Mouse (Mus musculus): ENCODE measurements around the gene Tpo. TPM values are rescaled to one million over a fixed set of nuclear protein-coding genes. Genes with fewer than 3 reads are reported as not detected.

The Tpo gene
- polyA plus RNA-seq, 1 experiment from 2014 or later: not detected

GRCm38 (mm10) chr12:30062118-30062505 lies 70.3 kb downstream of the Tpo start:
- no peaks in the 10 kb centered on the region for H3K4me1 ChIP-seq
- H3K27me3 ChIP-seq (ENCODE audit: low read depth, poor library complexity, severe bottlenecking): no peaks in the 10 kb centered on the region
- DNase-seq (ENCODE audit: low spot score): no peak
- no peak overlapping the region for H3K27ac ChIP-seq (replicated peaks)
- no peaks in the 10 kb centered on the region for H3K9me3 ChIP-seq (replicated peaks)
- WGBS: 37% methylated on average over 6 of the region's 6 CpGs
- no peak overlapping the region for H3K4me3 ChIP-seq
- no peaks in the 10 kb centered on the region for H3K36me3 ChIP-seq

GRCm38 (mm10) chr12:30061503-30062117 lies 70.8 kb downstream of the Tpo start:
- no peak for DNase-seq (ENCODE audit: low spot score)
- H3K4me3 ChIP-seq: no peak overlapping the region
- H3K9me3 ChIP-seq (replicated peaks): no peaks in the 10 kb centered on the region
- H3K36me3 ChIP-seq: no peaks in the 10 kb centered on the region
- H3K4me1 ChIP-seq: no peaks in the 10 kb centered on the region
- H3K27ac ChIP-seq (replicated peaks): no peak overlapping the region
- H3K27me3 ChIP-seq (ENCODE audit: low read depth, poor library complexity, severe bottlenecking): no peaks in the 10 kb centered on the region
- WGBS: 25% methylated on average over 1 of the region's 1 CpGs

GRCm38 (mm10) chr12:30058044-30058443 lies 74.4 kb downstream of the Tpo start:
- no peak overlapping the region for H3K4me3 ChIP-seq
- H3K27ac ChIP-seq (replicated peaks): no peak overlapping the region
- no peaks in the 10 kb centered on the region for H3K36me3 ChIP-seq
- DNase-seq (ENCODE audit: low spot score): no peak
- H3K27me3 ChIP-seq (ENCODE audit: low read depth, poor library complexity, severe bottlenecking): no peaks in the 10 kb centered on the region
- WGBS: 73% methylated on average over 6 of the region's 6 CpGs
- no peaks in the 10 kb centered on the region for H3K4me1 ChIP-seq
- no peaks in the 10 kb centered on the region for H3K9me3 ChIP-seq (replicated peaks)

GRCm38 (mm10) chr12:30054761-30055540 lies 77.5 kb downstream of the Tpo start:
- H3K4me3 ChIP-seq: no peak overlapping the region
- no peak overlapping the region for H3K27ac ChIP-seq (replicated peaks)
- no peaks in the 10 kb centered on the region for H3K27me3 ChIP-seq (ENCODE audit: low read depth, poor library complexity, severe bottlenecking)
- no peaks in the 10 kb centered on the region for H3K4me1 ChIP-seq
- H3K36me3 ChIP-seq: no peaks in the 10 kb centered on the region
- 90% methylated on average over 11 of the region's 11 CpGs for WGBS
- no peak for DNase-seq (ENCODE audit: low spot score)
- no peaks in the 10 kb centered on the region for H3K9me3 ChIP-seq (replicated peaks)

GRCm38 (mm10) chr12:30050235-30050634 lies 82.2 kb downstream of the Tpo start:
- no peaks in the 10 kb centered on the region for H3K36me3 ChIP-seq
- H3K4me1 ChIP-seq: no peaks in the 10 kb centered on the region
- no peak overlapping the region for H3K4me3 ChIP-seq
- H3K27ac ChIP-seq (replicated peaks): no peak overlapping the region
- DNase-seq (ENCODE audit: low spot score): peak; percentile 51
- H3K27me3 ChIP-seq (ENCODE audit: low read depth, poor library complexity, severe bottlenecking): no peaks in the 10 kb centered on the region
- no peaks in the 10 kb centered on the region for H3K9me3 ChIP-seq (replicated peaks)
- 18% methylated on average over 4 of the region's 4 CpGs for WGBS

- Histone ChIP-seq H3K9me3 (replicated peaks) (no peaks in the 10 kb centered on the region), H3K36me3 (no peaks in the 10 kb centered on the region), H3K4me1 (no peaks in the 10 kb centered on the region), H3K27me3 (ENCODE audit: low read depth, poor library complexity, severe bottlenecking) (no peaks in the 10 kb centered on the region), H3K27ac (replicated peaks) (no peak overlapping the region), H3K4me3 (no peak overlapping the region)
- no peak for DNase-seq (ENCODE audit: low spot score)
- 85% methylated on average over 9 of the region's 9 CpGs for WGBS
These were observed 82.6 kb downstream of the Tpo start for GRCm38 (mm10) chr12:30049818-30050217.

GRCm38 (mm10) chr12:30048848-30049247 lies 83.6 kb downstream of the Tpo start:
- DNase-seq (ENCODE audit: low spot score): no peak
- Histone ChIP-seq H3K4me1 (no peaks in the 10 kb centered on the region), H3K9me3 (replicated peaks) (no peaks in the 10 kb centered on the region), H3K4me3 (no peak overlapping the region), H3K27ac (replicated peaks) (no peak overlapping the region), H3K27me3 (ENCODE audit: low read depth, poor library complexity, severe bottlenecking) (no peaks in the 10 kb centered on the region), H3K36me3 (no peaks in the 10 kb centered on the region)
- WGBS: 82% methylated on average over 6 of the region's 6 CpGs

GRCm38 (mm10) chr12:30040150-30040549 lies 92.3 kb downstream of the Tpo start:
- H3K9me3 ChIP-seq (replicated peaks): no peaks in the 10 kb centered on the region
- peaks cover 30% of the 10 kb centered on the region for H3K4me1 ChIP-seq
- 27% methylated on average over 4 of the region's 4 CpGs for WGBS
- peak; percentile 54 for DNase-seq (ENCODE audit: low spot score)
- no peaks in the 10 kb centered on the region for H3K27me3 ChIP-seq (ENCODE audit: low read depth, poor library complexity, severe bottlenecking)
- H3K27ac ChIP-seq (replicated peaks): no peak overlapping the region
- no peaks in the 10 kb centered on the region for H3K36me3 ChIP-seq
- H3K4me3 ChIP-seq: no peak overlapping the region

GRCm38 (mm10) chr12:30039565-30039964 lies 92.9 kb downstream of the Tpo start:
- peak; percentile 25 for DNase-seq (ENCODE audit: low spot score)
- no peaks in the 10 kb centered on the region for H3K36me3 ChIP-seq
- no peaks in the 10 kb centered on the region for H3K9me3 ChIP-seq (replicated peaks)
- no peak overlapping the region for H3K4me3 ChIP-seq
- H3K4me1 ChIP-seq: peaks cover 30% of the 10 kb centered on the region
- no peaks in the 10 kb centered on the region for H3K27me3 ChIP-seq (ENCODE audit: low read depth, poor library complexity, severe bottlenecking)
- H3K27ac ChIP-seq (replicated peaks): no peak overlapping the region
- WGBS: 43% methylated on average over 4 of the region's 4 CpGs

GRCm38 (mm10) chr12:30036569-30037055 lies 95.8 kb downstream of the Tpo start:
- H3K27ac ChIP-seq (replicated peaks): peak overlapping the region; percentile 81
- no peaks in the 10 kb centered on the region for H3K27me3 ChIP-seq (ENCODE audit: low read depth, poor library complexity, severe bottlenecking)
- H3K9me3 ChIP-seq (replicated peaks): no peaks in the 10 kb centered on the region
- H3K4me1 ChIP-seq: peaks cover 24% of the 10 kb centered on the region
- no peak overlapping the region for H3K4me3 ChIP-seq
- no peaks in the 10 kb centered on the region for H3K36me3 ChIP-seq
- peak; percentile 30 for DNase-seq (ENCODE audit: low spot score)
- 62% methylated on average over 4 of the region's 4 CpGs for WGBS

- no peak overlapping the region for H3K4me3 ChIP-seq
- H3K9me3 ChIP-seq (replicated peaks): no peaks in the 10 kb centered on the region
- peak overlapping the region; percentile 81 for H3K27ac ChIP-seq (replicated peaks)
- H3K4me1 ChIP-seq: peaks cover 24% of the 10 kb centered on the region
- no peaks in the 10 kb centered on the region for H3K36me3 ChIP-seq
- DNase-seq (ENCODE audit: low spot score): no peak
- no peaks in the 10 kb centered on the region for H3K27me3 ChIP-seq (ENCODE audit: low read depth, poor library complexity, severe bottlenecking)
These were observed 96.4 kb downstream of the Tpo start for GRCm38 (mm10) chr12:30035841-30036568.

- Histone ChIP-seq H3K27ac (replicated peaks) (peak overlapping the region; percentile 81), H3K4me3 (no peak overlapping the region), H3K4me1 (peaks cover 25% of the 10 kb centered on the region), H3K27me3 (ENCODE audit: low read depth, poor library complexity, severe bottlenecking) (no peaks in the 10 kb centered on the region), H3K36me3 (no peaks in the 10 kb centered on the region), H3K9me3 (replicated peaks) (no peaks in the 10 kb centered on the region)
- 59% methylated on average over 1 of the region's 1 CpGs for WGBS
- no peak for DNase-seq (ENCODE audit: low spot score)
These were observed 97.0 kb downstream of the Tpo start for GRCm38 (mm10) chr12:30035406-30035805.

GRCm38 (mm10) chr12:30034681-30035080 lies 97.7 kb downstream of the Tpo start:
- DNase-seq (ENCODE audit: low spot score): no peak
- Histone ChIP-seq H3K9me3 (replicated peaks) (no peaks in the 10 kb centered on the region), H3K4me3 (no peak overlapping the region), H3K4me1 (peaks cover 29% of the 10 kb centered on the region), H3K27ac (replicated peaks) (peak overlapping the region; percentile 81; the same call in 1 of the 2 replicates), H3K27me3 (ENCODE audit: low read depth, poor library complexity, severe bottlenecking) (no peaks in the 10 kb centered on the region), H3K36me3 (no peaks in the 10 kb centered on the region)
- WGBS: 94% methylated on average over 5 of the region's 5 CpGs
